Mouse (Mus musculus): ENCODE results near the gene Acox1.

- peak; percentile 85 for TF ChIP-seq CTCF (IDR thresholded peaks at IDR 0.05; ENCODE audit: low read depth)
- no peak for TF ChIP-seq EP300 (optimal IDR thresholded peaks at IDR 0.05)
These were observed 21.0 kb upstream of the Acox1 start for GRCm38 (mm10) chr11:116219885-116220284.

All from stomach, postnatal 0 days (tissue).